Mouse (Mus musculus): ENCODE measurements around the gene Gls2.
"Not testable (repeated sequence)": the region's sequence is repeated elsewhere in the genome, so short reads cannot be mapped to it uniquely, and the experiment has no call there.

The Gls2 gene

DNA sequence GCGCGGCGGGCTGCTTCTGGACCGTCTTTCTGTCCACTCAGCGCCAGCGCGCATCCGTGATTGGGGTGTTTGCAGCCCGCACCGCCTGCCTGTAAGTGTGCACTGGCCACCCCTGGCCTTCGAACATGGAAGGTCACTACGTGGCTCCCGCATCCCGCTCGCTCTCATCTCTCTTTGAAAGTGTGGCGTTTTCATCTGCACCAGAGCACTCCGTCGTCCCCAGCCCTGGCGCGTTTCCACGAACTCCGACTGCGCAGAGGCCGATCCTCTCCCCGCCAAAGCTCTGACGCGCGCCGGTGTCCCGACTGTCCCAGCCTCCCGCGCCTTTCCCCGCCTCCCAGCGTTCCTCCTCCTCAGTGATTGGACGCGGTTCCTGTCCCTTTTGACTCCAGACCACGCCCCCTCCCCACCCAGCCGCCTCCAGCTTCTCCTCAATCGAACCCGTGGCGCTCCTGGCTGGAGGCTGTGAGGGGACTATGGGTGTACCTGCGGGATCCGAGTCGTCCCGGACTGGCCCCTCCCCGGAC is at the start of gene Gls2:
TSS of gene Gls2 (plus strand) at position 434 of the 527 bp plus-strand sequence.
- peak; percentile 72 to 73 for DNase-seq

GRCm38 (mm10) chr10:128144961-128145360 is 49.3 kb upstream of the Gls2 start:
- DNase-seq = no peak

DNA sequence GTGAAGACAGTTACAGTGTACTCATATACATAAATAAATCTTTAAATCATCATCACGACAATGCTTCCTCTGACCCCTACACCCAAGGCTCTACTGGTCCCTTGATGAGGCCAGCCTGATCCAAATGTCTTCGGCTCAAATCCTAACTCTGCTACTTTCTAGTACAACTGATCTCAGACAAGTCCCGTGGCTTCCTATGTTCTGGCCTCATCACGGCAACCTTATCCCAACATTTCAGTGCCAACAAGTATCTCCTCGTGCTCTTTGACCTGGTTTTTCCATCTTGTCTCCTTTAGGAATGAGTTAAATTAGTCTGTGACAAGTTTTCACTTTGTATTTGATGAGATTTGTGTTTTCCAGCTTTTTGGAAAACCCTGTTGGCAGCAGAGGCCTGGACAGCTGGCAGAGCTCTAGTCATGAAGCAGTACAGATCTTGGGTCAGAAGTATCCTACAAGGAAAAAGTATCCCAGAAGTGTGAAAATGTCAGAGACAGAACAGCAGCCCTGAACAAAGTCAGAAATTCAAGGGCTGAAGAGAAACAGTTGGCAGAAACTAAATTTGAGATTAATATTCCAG is 45.4 kb upstream of the Gls2 start:
- DNase-seq = no peak

DNA sequence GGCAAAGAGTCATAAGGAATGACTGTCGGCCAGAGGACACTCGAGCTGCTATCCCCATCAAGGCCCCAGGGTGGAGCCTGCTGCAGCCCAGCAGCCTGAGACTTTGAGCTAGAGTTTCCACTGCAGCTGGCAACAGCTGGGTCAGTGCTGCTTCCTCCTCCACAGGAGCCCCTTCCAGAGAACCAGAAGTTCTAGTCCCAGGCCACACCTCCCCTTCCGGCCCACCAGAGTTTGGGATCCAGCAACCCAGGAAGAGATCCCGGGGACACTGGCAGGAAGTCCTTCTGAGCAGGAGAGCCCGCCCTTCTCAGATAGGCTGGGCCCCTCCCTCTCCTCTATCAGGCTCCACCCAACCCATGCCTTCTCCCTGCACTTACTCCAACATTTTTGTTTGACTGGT is 44.7 kb upstream of the Gls2 start:
- peak; percentile 10 to 20 for DNase-seq

DNA sequence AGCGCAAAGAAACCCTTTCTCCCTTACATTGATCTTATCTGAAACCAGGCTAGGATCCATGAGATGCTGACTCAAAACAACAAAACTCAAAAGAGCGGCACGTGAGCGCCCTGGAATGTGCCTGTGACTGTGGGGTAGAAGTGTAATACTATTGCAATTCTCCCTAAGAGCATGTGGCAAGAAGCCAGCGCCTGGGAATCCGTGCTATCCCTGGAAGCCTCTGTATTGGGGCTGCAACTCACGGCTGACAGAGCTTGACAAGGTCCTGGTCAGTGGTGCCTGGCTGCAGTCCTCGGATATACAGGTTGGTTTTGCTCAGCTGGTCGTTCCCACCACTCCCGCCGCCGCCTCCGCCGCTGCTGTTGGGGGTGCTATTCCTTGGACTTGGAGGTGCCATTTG is 43.3 kb upstream of the Gls2 start:
- DNase-seq = no peak

GRCm38 (mm10) chr10:128153978-128154377 is 40.3 kb upstream of the Gls2 start:
- DNase-seq = no peak

- DNase-seq = not testable (repeated sequence)
Measured at GRCm38 (mm10) chr10:128165726-128166125, 28.5 kb upstream of the Gls2 start.

DNA sequence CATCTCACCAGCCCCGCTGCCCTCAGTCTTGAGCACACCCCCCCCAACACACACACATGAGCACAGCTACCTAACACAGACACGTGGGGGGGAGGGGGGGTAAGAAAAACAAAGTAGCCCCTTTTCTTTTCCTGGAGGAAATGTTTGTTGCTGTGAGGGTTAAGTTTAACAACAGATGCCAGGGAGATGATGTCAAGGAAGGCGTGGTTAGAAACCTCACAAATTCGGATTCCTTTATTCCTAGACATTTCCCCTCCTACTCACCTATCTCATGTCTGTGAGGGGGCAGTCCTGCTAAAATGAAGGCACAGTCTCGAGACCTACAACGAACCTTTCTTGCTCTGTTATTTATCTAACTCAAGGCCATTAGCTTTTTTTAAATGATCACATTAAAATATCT is 27.2 kb upstream of the Gls2 start:
- DNase-seq = no peak

DNA sequence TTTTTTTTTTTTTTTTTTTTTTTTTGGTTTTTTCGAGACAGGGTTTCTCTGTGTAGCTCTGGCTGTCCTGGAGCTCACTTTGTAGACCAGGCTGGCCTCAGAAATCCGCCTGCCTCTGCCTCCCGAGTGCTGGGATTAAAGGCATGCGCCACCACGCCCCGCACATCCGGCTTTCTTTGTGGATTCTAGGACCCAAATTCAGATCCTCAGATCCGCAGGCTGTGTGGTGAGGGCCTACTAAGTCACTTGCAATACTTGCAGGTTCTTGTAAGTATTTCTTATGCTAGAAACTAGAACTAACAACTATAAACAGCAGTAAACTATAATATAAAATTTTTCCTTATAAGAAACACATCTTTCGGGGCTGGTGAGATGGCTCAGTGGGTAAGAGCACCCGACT is 22.9 kb upstream of the Gls2 start:
- not testable (repeated sequence) for DNase-seq

DNA sequence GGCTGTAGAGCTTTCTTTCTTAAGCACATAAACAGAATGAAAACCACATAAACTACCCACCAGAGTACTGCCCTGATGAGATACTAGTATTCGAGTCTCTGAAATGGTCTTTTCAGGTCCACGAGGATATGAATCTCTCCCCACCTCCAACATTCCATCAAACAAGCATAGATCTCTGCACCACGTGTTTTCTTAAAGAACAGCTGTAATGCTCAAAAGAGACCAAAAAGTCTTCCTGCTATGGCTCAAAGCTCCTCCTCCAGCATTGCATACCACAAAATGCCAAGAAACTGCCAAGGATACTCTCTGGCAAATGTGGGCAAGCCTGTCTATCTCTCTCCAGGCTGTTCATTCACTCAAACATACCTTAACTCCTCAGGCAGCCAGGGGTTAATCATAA is 19.0 kb upstream of the Gls2 start:
- DNase-seq = no peak

DNA sequence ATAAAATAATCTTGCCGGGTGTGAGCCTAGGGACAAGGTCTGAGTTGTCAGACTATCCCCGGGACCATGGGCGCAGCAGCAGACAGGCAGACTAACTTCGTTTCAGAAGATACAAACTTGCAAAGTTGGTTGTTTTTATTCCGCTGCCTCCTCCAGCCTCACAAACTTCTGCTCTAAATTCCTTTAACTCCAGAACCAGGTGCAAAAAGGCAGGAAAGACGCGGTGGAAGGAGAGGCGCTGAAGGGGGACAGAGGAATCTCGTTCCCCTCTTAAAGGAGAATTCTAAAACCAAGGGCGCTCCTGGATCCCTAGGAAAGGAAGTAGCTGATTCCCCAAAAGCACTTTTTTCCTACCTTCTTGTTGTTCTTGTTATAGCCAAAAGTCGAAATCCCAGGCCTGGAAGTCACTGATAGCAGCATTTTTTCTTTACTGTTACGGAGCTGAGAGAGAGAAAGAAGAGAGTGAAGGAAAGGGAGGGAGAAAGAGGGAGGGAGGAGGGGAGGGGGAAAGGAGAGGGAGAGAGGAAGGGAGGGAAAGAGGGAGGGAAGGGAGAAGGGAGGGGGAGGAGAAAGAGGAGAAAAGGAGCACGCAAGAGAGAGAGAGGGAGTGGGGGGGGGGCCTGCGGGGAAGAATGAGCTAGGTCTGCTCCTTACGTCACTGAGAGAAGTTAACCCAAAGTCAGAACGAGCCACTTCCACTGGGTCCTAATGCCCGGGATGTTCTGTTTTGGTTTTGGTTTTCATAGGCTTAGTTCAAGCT is 18.1 kb upstream of the Gls2 start:
- peak; percentile 64 to 73 for DNase-seq

GRCm38 (mm10) chr10:128177316-128177715 is 16.9 kb upstream of the Gls2 start:
- DNase-seq = no peak

DNA sequence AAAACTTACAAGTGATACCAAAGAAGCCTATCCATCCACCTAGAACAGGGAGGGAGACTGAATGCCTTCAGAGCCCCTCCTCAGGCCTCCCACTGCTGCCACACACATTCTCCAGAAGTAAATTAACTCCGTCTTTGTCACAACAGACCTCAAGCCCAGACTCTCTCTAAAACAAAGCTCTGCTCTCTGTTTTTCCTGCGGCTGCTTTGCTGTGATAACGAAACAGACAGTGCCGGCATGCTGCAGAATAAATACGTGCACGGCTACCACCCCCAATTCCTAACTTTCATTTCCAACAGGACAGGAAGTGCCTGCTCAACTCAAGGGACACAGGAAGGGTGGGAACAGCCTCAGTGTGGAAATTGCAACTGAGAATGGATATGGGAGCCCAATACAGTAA is 14.3 kb upstream of the Gls2 start, which contains the start of gene Rbms2:
TSS of gene Rbms2 (minus strand) at position 309 of the 400 bp plus-strand sequence.
- no peak for DNase-seq

- DNase-seq = no peak
Measured at GRCm38 (mm10) chr10:128184296-128184695, 10.0 kb upstream of the Gls2 start.

- no peak for DNase-seq
Measured at GRCm38 (mm10) chr10:128185277-128185940, 8.8 kb upstream of the Gls2 start.

DNA sequence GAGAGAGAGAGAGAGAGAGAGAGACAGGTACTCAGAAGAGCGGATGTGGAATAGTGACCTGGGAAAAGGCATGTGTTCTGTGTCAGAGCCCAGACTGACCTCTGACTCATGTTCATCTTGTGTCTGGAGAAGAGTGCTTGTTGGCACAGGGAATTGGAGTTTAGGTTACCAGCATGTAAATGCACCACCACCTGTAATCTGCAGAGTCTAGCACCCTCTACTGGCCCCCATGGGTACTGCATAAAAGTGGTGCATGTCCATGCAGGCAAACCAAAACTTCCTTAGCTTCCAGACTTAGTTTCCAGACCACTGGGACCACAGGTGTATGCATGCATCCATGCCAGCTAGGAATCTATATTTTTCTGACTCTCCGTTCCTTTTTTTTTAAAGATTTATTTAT is 8.3 kb upstream of the Gls2 start:
- DNase-seq = peak; percentile 88 to 89

DNA sequence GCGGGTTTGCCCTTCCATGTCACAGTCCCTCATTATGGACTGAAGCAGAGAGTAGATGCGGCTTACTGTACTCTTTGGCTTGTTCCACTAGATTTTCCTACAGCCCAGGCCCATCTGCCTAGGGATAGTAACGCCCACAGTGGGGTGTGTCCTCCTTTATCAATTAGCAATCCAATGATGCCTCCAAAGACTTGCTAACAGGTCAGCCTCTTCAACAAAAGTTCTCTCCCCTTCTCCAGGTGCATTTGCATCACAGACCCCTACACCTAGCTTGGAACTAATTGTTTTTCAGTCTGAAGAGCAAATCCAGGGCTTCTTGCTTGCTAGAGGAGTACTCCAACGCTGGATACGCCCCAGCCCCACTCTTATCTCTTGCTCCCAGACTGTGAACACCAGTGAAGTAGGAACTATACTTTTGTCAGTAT is 7.1 kb upstream of the Gls2 start:
- DNase-seq = no peak

GRCm38 (mm10) chr10:128188242-128188877 is 5.9 kb upstream of the Gls2 start:
- DNase-seq = peak; percentile 76 to 80

GRCm38 (mm10) chr10:128191472-128191871 is 2.8 kb upstream of the Gls2 start:
- DNase-seq = no peak

DNA sequence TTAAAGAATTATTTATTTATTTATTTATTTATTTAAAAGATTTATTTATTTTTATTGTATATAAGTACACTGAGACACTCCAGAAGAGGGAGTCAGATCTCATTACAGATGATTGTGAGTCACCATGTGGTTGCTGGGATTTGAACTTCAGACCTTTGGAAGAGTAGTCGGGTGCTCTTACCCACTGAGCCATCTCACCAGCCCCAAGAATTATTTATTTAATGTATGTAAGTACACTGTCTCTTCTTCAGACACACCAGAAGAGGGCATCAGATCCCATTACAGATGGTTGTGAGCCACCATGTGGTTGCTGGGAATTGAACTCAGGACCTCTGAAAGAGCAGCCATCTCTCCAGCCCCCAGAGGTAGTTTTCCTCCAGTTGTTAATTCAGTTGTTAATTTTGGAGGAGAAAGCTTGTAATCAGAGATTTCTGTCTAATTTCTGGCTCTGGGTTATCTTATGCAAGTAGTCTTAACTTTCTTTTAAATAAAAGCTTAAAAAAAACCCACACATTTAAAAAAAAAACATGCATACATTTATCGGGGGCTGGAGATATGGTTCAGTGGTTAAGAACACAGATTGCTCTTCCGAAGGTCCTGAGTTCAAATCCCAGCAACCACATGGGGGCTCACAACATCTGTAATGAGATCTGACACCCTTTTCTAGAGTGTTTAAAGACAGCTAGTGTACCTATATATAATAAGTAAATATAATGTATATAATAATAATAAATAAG is 2.1 kb upstream of the Gls2 start:
- not testable (repeated sequence) for DNase-seq

- DNase-seq = no peak
Measured at GRCm38 (mm10) chr10:128193113-128193512, 1.1 kb upstream of the Gls2 start.
